Mouse (Mus musculus): ENCODE measurements around the gene Stat5a.
A peak's percentile ranks its signal among the peaks of the same experiment; 100 is the strongest.

DNA sequence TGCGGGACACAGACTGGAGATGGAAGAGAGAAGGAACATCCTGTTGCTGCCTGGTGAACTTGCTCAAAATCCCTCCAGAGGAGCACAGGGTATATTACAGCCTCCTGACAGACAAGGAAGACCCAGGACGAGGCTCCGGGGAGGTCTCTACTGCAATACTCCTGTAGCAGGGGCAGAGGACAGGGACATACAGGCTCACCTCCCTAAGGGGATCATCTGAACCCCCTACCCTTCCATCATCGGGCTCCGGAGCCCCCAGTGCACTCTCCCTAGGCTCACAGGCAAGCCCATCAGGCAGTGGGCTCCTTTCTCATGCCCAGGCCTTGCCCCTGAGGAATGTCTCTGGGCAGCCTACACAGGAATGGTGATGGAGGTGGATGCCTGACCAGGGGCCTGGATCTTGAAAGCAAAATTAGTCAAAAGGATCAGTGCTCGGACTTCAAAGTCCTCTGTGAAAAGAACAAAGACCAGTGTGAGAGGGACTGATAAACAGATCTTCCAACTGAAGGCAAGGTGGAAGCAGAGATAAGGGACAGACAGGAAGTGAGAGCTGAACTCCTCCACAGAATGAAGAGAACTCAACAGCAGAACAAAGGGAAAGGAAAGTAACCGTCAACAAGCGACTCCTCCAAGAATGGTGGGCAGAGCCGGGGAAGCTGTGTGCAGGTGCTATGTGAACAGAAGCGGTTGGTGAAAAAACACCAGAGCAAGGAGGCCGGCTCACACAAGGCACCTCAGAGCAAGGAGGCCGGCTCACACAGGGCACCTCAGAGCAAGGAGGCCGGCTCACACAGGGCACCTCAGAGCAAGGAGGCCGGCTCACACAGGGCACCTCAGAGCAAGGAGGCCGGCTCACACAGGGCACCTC, 32.3 kb downstream of the Stat5a start:
- TF ChIP-seq CTCF (IDR thresholded peaks at IDR 0.05; ENCODE audit: low read depth) (peak; percentile 42; the same call in 1 of the 2 replicates), EP300 (IDR thresholded peaks at IDR 0.05; ENCODE audit: low read depth) (peak; percentile 98)
